Mouse (Mus musculus) stomach, embryonic 16.5 days (tissue): ENCODE results near the gene Dtnb. TPM values are rescaled to one million over a fixed set of nuclear protein-coding genes. Genes with fewer than 3 reads are reported as not detected.
A peak's percentile ranks its signal among the peaks of the same experiment; 100 is the strongest.
"Not testable (repeated sequence)": the region's sequence is repeated elsewhere in the genome, so short reads cannot be mapped to it uniquely, and the experiment has no call there.

Experiments
- ATAC-seq: fragments of 200-750 bp; cut with Nextera tagmentation; 2 replicates; pipeline ENCODE4 v1.8.0; 2017; ENCODE audit warnings: moderate number of reproducible peaks, moderate TSS enrichment; ENCODE audit not compliant: insufficient read depth, low FRiP score
- H3K27ac ChIP-seq: fragments of 300-500 bp; sonication (generic); 2 replicates; pipeline ENCODE4 v1.5.1; 2014; ENCODE audit warnings: low read length
- H3K27me3 ChIP-seq: fragments of 300-500 bp; sonication (generic); 2 replicates; pipeline ENCODE4 v1.6.1; 2014; ENCODE audit warnings: low read length, control low read depth, mixed read lengths; ENCODE audit not compliant: control insufficient read depth, insufficient read depth
- H3K36me3 ChIP-seq: fragments of 300-500 bp; sonication (generic); 2 replicates; pipeline ENCODE4 v1.6.1; 2014; ENCODE audit warnings: low read length; ENCODE audit not compliant: control insufficient read depth, insufficient read depth
- H3K4me1 ChIP-seq: fragments of 300-500 bp; sonication (generic); 2 replicates; pipeline ENCODE4 v1.6.1; 2014; ENCODE audit warnings: low read length, control low read depth, mixed read lengths; ENCODE audit not compliant: control insufficient read depth, insufficient read depth
- H3K4me2 ChIP-seq: fragments of 300-500 bp; sonication (generic); 2 replicates; pipeline ENCODE4 v1.6.1; 2014; ENCODE audit warnings: low read depth, low read length, mixed read lengths
- H3K4me3 ChIP-seq: fragments of 300-500 bp; sonication (generic); replicated peaks from 2 replicates; pipeline ENCODE4 v1.5.1; 2014; ENCODE audit warnings: mild to moderate bottlenecking, low read length
- H3K9ac ChIP-seq: fragments of 300-500 bp; sonication (generic); 2 replicates; pipeline ENCODE4 v1.6.1; 2014; ENCODE audit warnings: low read length
- H3K9me3 ChIP-seq: fragments of 300-500 bp; sonication (generic); replicated peaks from 2 replicates; pipeline ENCODE4 v1.6.1; 2016; ENCODE audit warnings: low read length, control low read depth; ENCODE audit not compliant: control insufficient read depth
- WGBS: fragments of 180-500 bp; shearing (Covaris S2); extraction: QIAGEN DNeasy Blood & Tissue Kit; methylation state at CpG from one replicate; pipeline ENCODE4 v1.1.7; 2014; 5-methylcytosine and 5-hydroxymethylcytosine counted together
- polyA plus RNA-seq: library from polyadenylated mRNA; unstranded; fragments of >200 nt; fragmentation: Nextera tagmentation; extraction: Ambion mirVana; gene quantifications from 2 replicates; pipeline ENCODE4 v1.2.1, GENCODE M21; 2015

Dtnb gene
- polyA plus RNA-seq = 24.8 and 30.1 TPM in 2 replicates

DNA sequence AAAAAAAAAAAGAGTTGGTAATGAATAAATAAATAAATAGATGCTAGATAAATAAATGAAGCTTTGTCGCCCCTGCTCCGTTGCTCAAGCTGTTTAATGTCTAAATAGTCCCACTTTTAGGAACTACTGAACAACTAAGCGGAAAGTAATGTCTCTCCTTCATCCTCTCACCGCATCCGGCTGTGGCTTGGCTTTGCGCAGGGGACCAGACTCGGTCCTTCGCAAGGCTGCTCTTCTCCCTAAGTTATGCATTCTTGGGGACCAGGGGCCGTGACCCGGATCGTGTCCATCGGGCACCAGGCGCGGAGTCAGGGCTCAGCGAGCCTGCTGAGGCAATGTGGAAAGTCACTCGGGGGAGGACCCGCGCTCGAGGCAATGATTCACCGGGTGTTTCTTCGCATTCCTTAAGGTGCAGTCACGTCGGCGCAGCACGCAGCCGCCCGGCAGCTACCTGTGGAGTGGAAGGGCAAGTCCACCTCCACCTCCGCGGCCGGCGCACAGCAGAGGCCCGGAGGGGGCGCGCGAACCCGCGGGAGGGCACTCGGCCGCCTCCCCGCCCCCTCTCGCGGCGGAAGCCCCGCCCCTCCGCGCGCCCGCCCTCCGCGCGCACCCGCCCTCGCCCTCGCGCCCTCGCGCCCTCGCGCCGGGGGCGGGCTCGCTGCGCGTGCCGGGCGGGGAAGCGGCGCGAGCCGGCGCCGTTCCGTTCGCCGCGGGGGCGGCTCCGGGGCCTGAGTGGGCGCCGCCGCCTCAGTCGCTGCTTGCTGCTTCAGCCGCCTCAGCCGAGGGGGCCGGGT lies at the start of gene Dtnb:
Gene Dtnb (plus strand): TSS at position 595 of the 794 bp plus-strand sequence.
- WGBS = under 1% methylated on average over 78 of the region's 85 CpGs
- H3K4me2 ChIP-seq = peak within 1 kb of the TSS; percentile 76
- peak within 1 kb of the TSS; percentile 96 for H3K9ac ChIP-seq
- H3K4me3 ChIP-seq = peak within 1 kb of the TSS; percentile 91
- peaks cover 10% of the 10 kb centered on the region; the same call in 1 of the 2 replicates for H3K4me1 ChIP-seq
- no peaks in the 10 kb centered on the region for H3K27me3 ChIP-seq
- no peaks in the 10 kb centered on the region for H3K9me3 ChIP-seq
- peak within 1 kb of the TSS; percentile 92 for H3K27ac ChIP-seq
- no peaks in the 10 kb centered on the region for H3K36me3 ChIP-seq
- ATAC-seq = peak; percentile 88

DNA sequence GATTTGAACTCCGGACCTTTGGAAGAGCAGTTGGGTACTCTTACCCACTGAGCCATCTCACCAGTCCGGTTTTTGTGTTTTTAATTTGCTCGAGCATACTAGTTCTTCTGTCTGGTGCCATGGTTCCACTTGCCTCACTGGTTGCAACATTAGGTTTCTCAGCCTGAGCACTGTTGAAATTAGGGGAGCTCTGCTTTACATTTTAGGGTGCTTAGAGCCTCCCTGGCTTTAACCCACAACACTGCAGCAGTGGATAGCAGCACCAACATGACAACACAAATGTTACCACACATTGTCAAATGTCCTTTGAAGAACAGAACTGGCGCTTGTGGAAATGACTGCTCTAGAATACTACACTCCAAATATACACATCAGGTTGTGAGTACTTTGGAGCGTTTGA lies 46.6 kb upstream of the Dtnb start:
- Histone ChIP-seq H3K27ac (no peak overlapping the region), H3K4me3 (no peak overlapping the region), H3K9ac (no peak overlapping the region), H3K4me1 (no peaks in the 10 kb centered on the region), H3K9me3 (peaks cover 3% of the 10 kb centered on the region; the same call in 1 of the 2 replicates), H3K4me2 (no peak overlapping the region), H3K36me3 (no peaks in the 10 kb centered on the region), H3K27me3 (no peaks in the 10 kb centered on the region)
- ATAC-seq = no peak
- 90% methylated on average over 5 of the region's 5 CpGs for WGBS

DNA sequence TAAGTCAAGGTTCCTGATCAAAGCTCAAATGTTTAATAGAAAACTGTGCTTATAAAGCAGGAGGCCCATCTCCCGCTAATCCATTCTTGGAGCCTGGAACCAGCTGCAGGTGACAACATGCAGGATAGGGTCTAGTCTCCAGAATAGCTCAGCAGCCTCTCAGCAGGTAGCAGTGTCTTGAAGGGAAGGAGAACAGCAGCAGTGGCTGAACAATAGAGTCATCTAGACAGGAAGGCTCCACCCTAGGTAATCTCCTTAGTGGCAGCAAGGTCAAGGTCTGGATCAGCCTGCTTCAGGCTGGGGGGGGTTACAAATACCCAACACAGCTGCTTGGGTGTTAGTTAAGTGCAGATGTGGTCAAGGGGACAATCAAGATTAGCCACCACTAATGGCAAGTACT lies 36.7 kb upstream of the Dtnb start:
- H3K4me2 ChIP-seq, ATAC-seq, H3K4me3 ChIP-seq, H3K27me3 ChIP-seq, H3K9me3 ChIP-seq, H3K4me1 ChIP-seq, H3K36me3 ChIP-seq, H3K27ac ChIP-seq, H3K9ac ChIP-seq: not testable (repeated sequence)
- 97% methylated on average over 1 of the region's 1 CpGs for WGBS

DNA sequence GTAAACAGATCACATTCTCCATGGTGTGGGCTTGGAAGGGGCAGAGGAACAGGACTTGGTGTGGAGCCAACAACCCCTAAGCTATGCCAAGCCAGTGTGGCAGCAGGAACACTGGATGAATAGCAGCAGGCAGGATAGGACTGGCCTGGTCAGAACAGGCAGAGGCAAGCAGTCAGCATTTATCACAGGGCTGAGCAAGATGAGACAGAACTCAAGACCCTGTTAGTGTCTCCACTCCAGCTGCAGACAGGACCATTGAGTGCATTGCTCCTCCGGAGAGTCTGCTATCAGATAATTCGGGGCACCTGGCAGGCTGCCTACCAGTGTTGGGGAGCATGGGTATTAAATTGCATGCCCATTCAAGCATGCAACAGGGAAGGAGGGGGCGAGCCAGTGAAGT lies 34.6 kb upstream of the Dtnb start:
- Histone ChIP-seq H3K9ac (no peak overlapping the region), H3K4me1 (no peaks in the 10 kb centered on the region), H3K4me3 (no peak overlapping the region), H3K36me3 (no peaks in the 10 kb centered on the region), H3K27me3 (no peaks in the 10 kb centered on the region), H3K4me2 (no peak overlapping the region), H3K9me3 (no peaks in the 10 kb centered on the region), H3K27ac (peak overlapping the region; percentile 9; the same call in 1 of the 2 replicates)
- 65% methylated on average over 3 of the region's 3 CpGs for WGBS
- ATAC-seq = peak; percentile 40; the same call in 1 of the 2 replicates

DNA sequence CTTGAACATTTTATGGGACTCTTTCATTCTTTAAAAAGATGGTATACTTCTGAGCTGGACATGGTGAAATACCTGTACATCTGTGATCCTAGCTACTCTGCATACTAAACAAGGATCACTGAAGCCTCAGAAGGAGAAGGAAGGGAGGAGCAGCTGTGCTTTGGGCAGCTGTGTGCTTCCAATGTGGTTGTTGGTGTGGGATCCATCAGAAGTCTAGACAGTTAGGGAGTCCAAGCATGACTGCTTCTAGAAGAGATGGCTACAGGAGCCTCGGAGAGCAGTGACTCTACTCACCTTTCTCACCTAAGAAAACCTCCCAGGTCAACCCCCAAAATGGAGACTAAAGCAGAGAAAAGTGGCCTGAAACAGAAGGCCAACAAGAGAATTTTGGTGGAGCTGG lies 34.1 kb upstream of the Dtnb start:
- no peak overlapping the region for H3K9ac ChIP-seq
- H3K4me2 ChIP-seq = no peak overlapping the region
- no peaks in the 10 kb centered on the region for H3K27me3 ChIP-seq
- no peaks in the 10 kb centered on the region for H3K4me1 ChIP-seq
- H3K9me3 ChIP-seq = no peaks in the 10 kb centered on the region
- ATAC-seq = no peak
- peak overlapping the region; percentile 9; the same call in 1 of the 2 replicates for H3K27ac ChIP-seq
- no peaks in the 10 kb centered on the region for H3K36me3 ChIP-seq
- 75% methylated on average over 1 of the region's 1 CpGs for WGBS
- no peak overlapping the region for H3K4me3 ChIP-seq

DNA sequence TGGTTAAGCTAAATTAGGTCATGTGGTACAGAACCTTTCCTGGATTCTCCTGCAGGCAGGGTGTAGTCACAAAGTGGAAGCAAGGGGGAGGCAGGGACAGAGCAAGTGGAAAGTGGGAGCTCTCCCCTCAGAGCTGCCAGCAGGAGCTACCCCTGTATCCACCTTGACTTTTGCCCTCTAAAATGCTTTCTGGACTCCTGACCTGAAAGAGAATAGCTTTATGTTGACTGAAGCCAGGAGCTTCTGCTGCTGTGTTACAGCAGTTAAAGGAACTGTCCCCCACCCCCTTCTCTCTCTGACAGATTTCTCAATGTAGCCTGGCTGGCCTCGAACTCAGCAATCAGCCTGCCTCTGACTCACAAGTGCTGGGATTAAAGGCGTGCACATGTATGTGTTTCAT lies 32.6 kb upstream of the Dtnb start:
- H3K4me3 ChIP-seq = no peak overlapping the region
- H3K9me3 ChIP-seq = no peaks in the 10 kb centered on the region
- ATAC-seq = no peak
- no peak overlapping the region for H3K27ac ChIP-seq
- WGBS = 64% methylated on average over 2 of the region's 2 CpGs
- no peaks in the 10 kb centered on the region for H3K4me1 ChIP-seq
- H3K27me3 ChIP-seq = no peaks in the 10 kb centered on the region
- no peak overlapping the region for H3K9ac ChIP-seq
- no peaks in the 10 kb centered on the region for H3K36me3 ChIP-seq
- no peak overlapping the region for H3K4me2 ChIP-seq

DNA sequence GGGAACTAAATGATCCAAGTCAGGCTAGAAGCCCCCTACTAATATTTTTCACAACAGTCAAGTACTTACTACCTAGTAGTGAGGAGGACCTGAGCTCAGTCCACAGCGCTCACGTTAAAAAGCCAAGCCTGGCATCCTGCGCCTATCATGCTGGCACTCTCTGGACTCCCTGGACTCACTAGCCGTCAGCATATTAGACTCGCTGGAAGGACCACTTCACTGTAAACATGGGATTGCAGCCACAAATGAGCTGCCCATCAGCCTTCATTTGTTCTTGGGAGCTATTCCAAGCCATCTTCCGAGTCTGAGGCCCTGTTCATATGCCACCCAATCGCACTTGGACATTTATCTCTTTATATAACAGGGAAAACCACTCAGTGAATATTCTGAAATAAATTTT lies 31.3 kb upstream of the Dtnb start:
- Histone ChIP-seq H3K36me3 (no peaks in the 10 kb centered on the region), H3K27me3 (no peaks in the 10 kb centered on the region), H3K9ac (no peak overlapping the region), H3K4me3 (no peak overlapping the region), H3K4me1 (no peaks in the 10 kb centered on the region), H3K9me3 (no peaks in the 10 kb centered on the region), H3K27ac (no peak overlapping the region), H3K4me2 (no peak overlapping the region)
- 84% methylated on average over 7 of the region's 7 CpGs for WGBS
- no peak for ATAC-seq

DNA sequence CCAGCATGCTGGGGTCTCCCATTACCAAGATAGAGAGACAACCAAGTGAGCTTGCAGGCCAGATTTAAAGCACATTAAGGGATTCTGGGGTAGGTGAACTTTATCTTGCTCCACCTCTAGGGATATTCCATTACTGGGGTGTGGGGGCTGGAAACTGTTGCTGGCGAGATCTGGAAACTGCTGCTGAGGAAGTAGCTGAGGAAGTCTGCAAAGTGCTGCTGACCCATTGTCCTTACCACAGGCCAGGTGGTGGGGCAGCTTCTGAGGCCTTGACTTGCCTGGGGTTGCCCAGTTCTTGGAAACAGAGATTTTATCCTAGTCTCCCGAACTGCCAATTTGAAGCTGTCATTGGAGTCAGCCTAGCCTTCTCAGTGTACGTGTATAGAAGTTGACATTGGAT lies 26.7 kb upstream of the Dtnb start:
- Histone ChIP-seq H3K36me3 (no peaks in the 10 kb centered on the region), H3K9ac (no peak overlapping the region), H3K27me3 (no peaks in the 10 kb centered on the region; the same call in 1 of the 2 replicates), H3K4me3 (no peak overlapping the region), H3K4me2 (no peak overlapping the region), H3K9me3 (no peaks in the 10 kb centered on the region), H3K27ac (no peak overlapping the region), H3K4me1 (no peaks in the 10 kb centered on the region)
- 77% methylated on average over 3 of the region's 3 CpGs for WGBS
- no peak for ATAC-seq

DNA sequence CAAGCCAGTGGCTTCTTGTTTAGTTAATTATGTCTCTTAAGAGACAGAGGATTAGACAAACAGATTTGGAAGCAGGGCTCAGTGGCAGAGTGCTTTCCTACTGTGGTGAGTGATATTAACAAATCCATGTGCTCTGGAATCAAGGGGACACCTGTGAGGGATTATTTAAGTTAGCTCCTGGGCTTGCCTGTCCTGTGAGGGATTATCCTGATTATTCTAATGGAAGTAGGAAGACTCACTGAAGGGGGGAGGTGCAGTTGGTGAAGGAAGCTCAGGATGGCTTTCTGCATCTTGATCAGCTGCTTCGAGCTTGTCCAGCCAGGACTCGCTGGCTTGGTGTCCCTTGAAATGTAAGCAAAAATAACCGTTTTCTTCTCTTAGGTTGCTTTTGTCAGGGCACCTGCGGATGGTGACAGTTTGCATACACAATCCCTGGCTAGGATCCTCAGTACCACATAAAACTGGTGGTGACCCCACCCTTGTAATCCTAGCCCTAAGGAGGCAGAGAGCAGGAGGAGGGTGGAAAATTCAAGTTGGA lies 26.0 kb upstream of the Dtnb start:
- ATAC-seq = no peak
- H3K4me3 ChIP-seq = no peak overlapping the region
- WGBS = 43% methylated on average over 4 of the region's 4 CpGs
- no peak overlapping the region for H3K9ac ChIP-seq
- H3K9me3 ChIP-seq = no peaks in the 10 kb centered on the region
- H3K4me2 ChIP-seq = no peak overlapping the region
- H3K27me3 ChIP-seq = no peaks in the 10 kb centered on the region; the same call in 1 of the 2 replicates
- no peaks in the 10 kb centered on the region for H3K4me1 ChIP-seq
- H3K36me3 ChIP-seq = no peaks in the 10 kb centered on the region
- H3K27ac ChIP-seq = no peak overlapping the region
